Mouse (Mus musculus) spleen, postnatal 10 days (tissue): ENCODE measurements around the gene Grip1.

Source experiments
- DNase-seq, 2 experiments: peaks; one replicate each; pipeline ENCODE4 v3.0.0; 2021 to 2022; ENCODE audit warnings: low spot score in 2 of 2

Grip1 gene

GRCm38 (mm10) chr10:119951460-119951859 is 497.8 kb downstream of the Grip1 start:
- DNase-seq, result no peak

DNA sequence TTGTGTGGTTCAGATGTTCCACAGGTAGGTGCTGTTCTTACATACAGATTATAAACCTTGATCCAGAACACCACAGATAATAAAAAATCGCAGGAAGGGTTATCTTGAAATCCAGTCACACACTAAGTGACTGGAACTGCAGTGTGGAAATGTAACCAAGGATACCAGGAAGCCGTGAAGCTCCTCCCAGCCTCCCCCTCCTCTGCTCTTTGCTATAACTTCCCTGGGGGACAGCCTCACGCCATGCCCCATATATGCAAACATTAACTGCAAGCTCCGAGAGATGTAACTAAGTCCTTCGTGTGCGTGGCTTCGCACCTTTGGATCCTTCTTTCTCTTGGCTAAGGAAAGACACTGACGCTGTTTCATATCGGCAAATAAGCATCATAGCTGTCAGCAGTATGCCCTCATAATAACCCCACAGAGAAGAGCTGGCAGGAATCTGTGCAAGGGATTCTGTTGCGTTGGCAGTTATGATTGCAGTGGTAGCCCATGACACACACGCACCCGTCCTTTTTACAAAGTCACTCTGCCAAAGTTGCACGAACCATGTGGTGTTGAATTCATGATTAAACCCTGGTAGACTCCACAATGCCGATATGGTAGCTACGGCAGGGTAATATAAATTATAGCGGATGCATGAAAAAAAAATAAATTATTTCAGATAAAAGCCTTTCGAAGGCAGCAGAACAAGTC is 503.8 kb downstream of the Grip1 start:
- no peak for DNase-seq

DNA sequence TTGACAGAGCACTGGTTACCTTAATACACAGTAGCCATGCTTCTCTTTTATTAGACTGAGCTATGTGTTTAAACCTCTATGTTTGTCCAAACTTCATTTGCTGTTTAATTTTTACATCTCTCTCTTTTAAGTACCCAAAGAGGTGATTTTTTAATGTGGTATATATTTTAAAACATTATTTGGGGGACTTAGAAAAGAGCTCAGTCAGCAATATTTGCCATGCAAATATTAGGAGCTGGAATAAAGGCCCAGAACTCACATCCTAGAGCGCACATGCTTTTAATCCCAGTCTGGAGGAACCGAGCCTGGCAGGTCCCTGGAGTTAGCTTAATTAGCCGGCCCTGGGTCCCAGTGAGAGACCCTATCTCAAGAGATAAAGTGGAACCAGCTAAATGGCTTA is 507.3 kb downstream of the Grip1 start:
- no peak for DNase-seq

DNA sequence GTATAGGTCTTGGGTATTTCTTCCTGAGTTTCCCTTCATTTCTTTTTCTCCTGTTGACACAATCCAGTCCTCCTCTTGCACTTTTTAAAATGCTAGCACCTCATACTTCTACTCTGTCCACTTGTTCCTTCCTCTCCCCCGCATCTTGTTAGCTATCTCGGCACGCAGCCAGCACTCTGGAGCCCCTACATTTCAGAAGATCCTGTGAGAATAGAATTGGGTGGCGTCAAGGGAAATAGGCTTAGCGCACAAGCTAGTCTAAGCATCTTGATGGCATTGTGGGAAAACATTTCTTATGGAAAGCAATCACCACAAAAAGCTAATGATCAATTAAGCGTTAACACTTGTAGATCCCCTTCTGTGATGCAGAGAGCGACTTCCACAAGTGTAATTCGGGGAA is 512.7 kb downstream of the Grip1 start:
- no peak for DNase-seq

GRCm38 (mm10) chr10:119979396-119979795 is 525.8 kb downstream of the Grip1 start:
- DNase-seq, result no peak

DNA sequence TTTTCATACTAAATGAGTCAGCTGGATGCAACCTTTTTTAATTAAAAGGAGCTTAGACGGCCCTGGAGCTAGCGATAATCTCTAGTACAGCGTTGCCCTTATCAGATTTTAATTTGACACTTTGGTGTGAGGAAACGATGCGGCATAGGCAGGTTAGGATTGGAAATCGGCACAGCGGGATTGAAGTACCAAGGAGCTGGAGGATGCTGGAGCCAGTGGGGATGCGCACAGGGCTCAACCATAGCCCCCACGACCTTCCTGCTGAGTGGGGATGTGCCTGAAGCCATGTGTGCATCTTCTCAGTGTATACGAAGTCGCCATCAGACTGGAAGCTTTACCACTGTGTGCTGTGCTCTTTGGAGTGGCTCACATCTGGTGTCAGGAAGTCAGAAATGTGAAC is 526.4 kb downstream of the Grip1 start:
- DNase-seq, result no peak

DNA sequence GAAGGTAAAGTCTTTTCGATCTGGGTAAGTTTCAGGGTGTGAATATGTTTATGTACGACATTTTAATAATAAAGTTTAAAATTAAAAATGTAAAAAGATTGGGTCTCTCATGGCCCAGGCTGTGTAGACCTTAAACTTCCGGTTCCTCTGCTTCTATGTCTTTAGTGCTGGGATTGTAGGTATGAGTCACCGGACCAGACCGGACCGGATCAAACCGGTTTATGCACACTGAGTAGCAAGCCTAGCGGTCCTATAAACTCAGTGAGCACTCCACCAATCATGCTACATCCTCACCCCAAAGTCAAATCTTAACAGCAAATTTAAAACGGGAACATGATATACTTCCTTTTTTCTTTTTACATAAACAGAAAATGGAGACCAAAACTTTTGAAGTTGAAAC is 530.7 kb downstream of the Grip1 start:
- DNase-seq, result no peak

- no peak for DNase-seq
Observed at GRCm38 (mm10) chr10:119998475-119998874, 544.8 kb downstream of the Grip1 start.

DNA sequence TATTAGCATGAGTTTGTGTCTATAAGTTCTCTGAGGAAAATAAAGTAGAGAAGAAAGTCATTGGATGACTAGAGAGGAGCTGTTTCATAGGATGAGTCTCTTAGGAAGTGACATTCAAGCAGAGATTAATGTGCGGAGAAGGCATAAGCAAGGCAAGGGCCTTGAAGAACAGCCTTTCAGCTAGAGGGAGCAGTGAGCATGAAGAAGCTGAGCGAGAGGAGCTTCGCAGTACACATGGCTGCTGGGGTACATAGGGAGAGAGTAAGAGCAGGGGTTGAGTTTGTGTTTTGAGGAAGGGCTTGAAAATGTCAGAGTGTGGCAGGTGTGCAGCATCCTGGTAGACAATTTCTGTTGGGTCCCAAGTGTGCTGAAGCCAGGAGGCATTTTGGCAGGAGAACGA is 548.5 kb downstream of the Grip1 start:
- DNase-seq, result no peak

- DNase-seq, result no peak
Observed at GRCm38 (mm10) chr10:120004096-120004495, 550.5 kb downstream of the Grip1 start.

DNA sequence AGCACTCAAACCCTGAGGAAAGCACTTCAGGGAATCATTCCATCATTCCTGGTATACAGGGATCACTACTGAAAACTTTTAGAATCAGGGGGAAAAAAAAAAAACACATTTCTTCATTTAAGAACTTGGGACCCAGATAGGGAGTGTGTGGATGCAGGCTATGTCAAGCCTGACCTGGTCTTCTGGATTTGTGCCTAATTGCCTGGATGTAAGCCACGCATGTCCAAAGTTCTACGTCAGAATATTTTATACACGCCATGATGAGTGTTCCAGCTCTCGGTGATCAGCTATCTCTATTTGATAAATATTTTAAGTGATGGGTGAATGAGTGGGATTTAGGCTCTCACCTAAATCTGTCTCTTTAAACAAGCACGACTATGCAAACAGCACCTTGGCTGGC is 552.0 kb downstream of the Grip1 start:
- DNase-seq, result no peak

GRCm38 (mm10) chr10:120012331-120012730 is 558.7 kb downstream of the Grip1 start:
- no peak for DNase-seq

DNA sequence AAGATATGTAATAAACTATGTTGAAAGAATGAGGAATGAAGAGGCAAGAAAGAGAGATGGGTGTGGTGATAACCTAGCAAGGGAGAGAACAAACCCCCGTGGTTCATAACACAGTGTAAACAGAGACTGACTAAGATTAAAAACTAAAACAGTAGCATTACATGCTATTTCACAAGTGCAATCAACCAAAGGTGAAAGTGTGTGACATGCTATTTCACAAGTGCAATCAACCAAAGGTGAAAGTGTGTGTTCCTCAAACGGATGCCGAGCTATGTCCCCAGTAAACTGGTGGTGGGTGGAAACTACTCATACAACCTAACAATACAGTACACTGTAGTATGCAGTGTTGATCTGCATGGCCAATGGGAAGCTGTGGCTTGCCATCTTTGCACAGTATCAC is 561.5 kb downstream of the Grip1 start:
- DNase-seq, result no peak

DNA sequence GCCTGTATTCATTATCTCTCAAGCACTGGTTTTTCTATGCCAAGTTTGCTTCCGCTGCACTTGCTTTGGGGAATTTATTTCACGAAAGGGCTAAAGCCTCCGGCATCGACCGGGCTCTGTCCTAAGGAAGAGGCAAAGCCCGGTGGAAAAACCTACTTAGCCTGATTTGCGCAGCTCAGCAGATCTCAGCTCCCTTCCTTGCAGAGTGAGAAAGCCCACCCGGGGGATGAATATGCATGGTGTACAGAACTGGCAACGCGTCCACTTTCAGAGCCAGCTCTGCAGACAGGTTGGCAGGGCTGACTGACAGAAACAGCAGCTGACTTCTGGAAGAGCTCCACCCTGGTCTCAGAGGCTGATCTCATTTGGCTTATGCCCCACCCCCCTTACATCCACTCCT is 572.8 kb downstream of the Grip1 start:
- DNase-seq, result no peak

DNA sequence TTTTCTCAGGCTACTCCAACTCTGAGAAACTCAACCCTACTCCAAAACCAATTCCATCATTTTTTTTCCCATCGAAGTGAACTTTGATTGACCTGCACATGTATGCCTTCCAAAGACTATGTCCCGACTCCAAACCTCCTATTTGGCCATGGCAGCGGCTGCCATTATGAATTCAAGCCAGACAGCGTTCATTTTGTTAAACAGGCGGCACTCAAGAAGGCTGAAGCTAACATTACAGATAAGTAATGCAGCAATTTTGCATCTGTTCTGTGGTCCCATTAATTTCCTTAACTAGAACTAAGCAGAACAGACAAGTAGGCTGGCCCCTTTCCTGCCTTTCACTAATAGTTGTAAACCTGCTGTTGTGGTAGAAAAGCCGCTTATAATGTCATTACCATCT is 577.3 kb downstream of the Grip1 start:
- no peak for DNase-seq

DNA sequence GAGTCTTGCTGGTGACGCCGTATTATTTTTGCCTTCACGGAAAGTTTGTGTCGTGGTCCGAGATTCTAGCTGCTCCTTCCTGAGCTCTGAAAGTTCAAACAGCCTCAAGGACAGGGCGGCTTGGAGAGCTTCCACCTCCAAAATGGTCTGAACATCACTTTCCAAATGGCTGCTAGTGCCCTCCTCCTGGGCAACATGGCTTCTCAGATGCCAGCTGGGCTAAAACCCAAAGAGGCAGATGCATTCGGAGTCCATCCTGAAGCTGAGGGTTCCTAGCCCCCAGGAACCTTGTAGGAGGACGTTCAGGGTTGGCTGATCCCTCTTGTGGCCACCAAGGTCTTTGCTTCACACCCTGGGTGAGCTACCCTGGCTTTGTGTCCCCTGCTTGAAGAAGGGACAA is 577.7 kb downstream of the Grip1 start:
- no peak for DNase-seq

- no peak for DNase-seq
Observed at GRCm38 (mm10) chr10:120033866-120034265, 580.2 kb downstream of the Grip1 start.

DNA sequence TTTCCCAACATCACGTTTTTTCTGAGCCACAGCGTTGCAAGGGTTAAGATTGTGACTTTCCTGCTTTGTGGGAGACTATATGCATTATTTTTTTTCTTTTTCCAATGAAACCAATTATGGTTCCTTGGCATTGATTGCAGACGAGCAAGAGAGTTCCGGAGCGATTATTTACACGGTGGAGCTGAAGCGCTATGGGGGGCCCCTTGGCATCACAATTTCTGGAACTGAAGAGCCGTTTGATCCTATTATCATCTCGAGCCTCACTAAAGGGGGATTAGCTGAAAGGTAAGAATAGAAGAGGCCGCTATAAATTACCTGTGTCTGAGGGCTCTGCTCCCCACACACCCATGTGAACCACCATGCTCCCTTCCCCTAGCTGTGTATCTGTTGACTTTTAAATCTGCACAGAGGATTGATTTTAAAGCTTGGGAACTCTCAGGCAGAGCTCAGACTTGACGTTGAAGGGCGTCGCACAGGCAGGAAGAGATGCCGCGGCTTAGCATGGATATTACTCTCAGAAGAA is 581.6 kb downstream of the Grip1 start:
- DNase-seq, result no peak

- DNase-seq, result no peak
Observed at GRCm38 (mm10) chr10:120035824-120036223, 582.2 kb downstream of the Grip1 start.

GRCm38 (mm10) chr10:120038194-120038593 is 584.6 kb downstream of the Grip1 start:
- DNase-seq, result no peak

GRCm38 (mm10) chr10:120044237-120044636 is 590.6 kb downstream of the Grip1 start:
- no peak for DNase-seq

GRCm38 (mm10) chr10:120044714-120045234 is 591.1 kb downstream of the Grip1 start:
- no peak for DNase-seq

GRCm38 (mm10) chr10:120060579-120061237 is 607.1 kb downstream of the Grip1 start:
- no peak for DNase-seq
